Mouse (Mus musculus) forebrain, embryonic 16.5 days (tissue): ENCODE results near the gene Cygb. TPM values are rescaled to one million over a fixed set of nuclear protein-coding genes. Genes with fewer than 3 reads are reported as not detected.

ENCODE experiments used
- ATAC-seq: fragments of 200-750 bp; cut with Nextera tagmentation; 2 replicates; pipeline ENCODE4 v1.8.0; 2017; ENCODE audit warnings: mild to moderate bottlenecking, moderate library complexity
- H3K27ac ChIP-seq: fragments of 300-500 bp; sonication (generic); 2 replicates; pipeline ENCODE4 v1.5.1; 2014; ENCODE audit warnings: low read length, control low read depth
- H3K27me3 ChIP-seq: fragments of 300-500 bp; sonication (generic); replicated peaks from 2 replicates; pipeline ENCODE4 v1.6.1; 2014; ENCODE audit warnings: low read length; ENCODE audit not compliant: control insufficient read depth, insufficient read depth
- H3K36me3 ChIP-seq: fragments of 300-500 bp; sonication (generic); 2 replicates; pipeline ENCODE4 v1.6.1; 2014; ENCODE audit not compliant: control insufficient read depth, insufficient read depth
- H3K4me1 ChIP-seq: fragments of 300-500 bp; sonication (generic); replicated peaks from 2 replicates; pipeline ENCODE4 v1.6.1; 2014; ENCODE audit warnings: low read length; ENCODE audit not compliant: control insufficient read depth, insufficient read depth
- H3K4me2 ChIP-seq: fragments of 300-500 bp; sonication (generic); 2 replicates; pipeline ENCODE4 v1.6.1; 2014; ENCODE audit warnings: mild to moderate bottlenecking, low read length, control low read depth
- H3K4me3 ChIP-seq: fragments of 300-500 bp; sonication (generic); replicated peaks from 2 replicates; pipeline ENCODE4 v1.5.1; 2014; ENCODE audit warnings: mild to moderate bottlenecking, low read length, control low read depth
- H3K9ac ChIP-seq: fragments of 300-500 bp; sonication (generic); replicated peaks from 2 replicates; pipeline ENCODE4 v1.6.1; 2014; ENCODE audit warnings: low read depth, low read length, control low read depth
- H3K9me3 ChIP-seq: fragments of 300-500 bp; sonication (generic); 2 replicates; pipeline ENCODE4 v1.6.1; 2016; ENCODE audit warnings: low read length; ENCODE audit not compliant: control insufficient read depth
- WGBS: fragments of 180-500 bp; shearing (Covaris S2); extraction: QIAGEN DNeasy Blood & Tissue Kit; methylation state at CpG from one replicate; pipeline ENCODE4 v1.1.7; 2014; 5-methylcytosine and 5-hydroxymethylcytosine counted together
- polyA plus RNA-seq: library from polyadenylated mRNA; unstranded; fragments of >200 nt; fragmentation: Nextera tagmentation; extraction: Ambion mirVana; gene quantifications from 2 replicates; pipeline ENCODE4 v1.2.1, GENCODE M21; 2015

The Cygb gene
- polyA plus RNA-seq, 1 experiment from 2014 or later = 16.6 TPM

DNA sequence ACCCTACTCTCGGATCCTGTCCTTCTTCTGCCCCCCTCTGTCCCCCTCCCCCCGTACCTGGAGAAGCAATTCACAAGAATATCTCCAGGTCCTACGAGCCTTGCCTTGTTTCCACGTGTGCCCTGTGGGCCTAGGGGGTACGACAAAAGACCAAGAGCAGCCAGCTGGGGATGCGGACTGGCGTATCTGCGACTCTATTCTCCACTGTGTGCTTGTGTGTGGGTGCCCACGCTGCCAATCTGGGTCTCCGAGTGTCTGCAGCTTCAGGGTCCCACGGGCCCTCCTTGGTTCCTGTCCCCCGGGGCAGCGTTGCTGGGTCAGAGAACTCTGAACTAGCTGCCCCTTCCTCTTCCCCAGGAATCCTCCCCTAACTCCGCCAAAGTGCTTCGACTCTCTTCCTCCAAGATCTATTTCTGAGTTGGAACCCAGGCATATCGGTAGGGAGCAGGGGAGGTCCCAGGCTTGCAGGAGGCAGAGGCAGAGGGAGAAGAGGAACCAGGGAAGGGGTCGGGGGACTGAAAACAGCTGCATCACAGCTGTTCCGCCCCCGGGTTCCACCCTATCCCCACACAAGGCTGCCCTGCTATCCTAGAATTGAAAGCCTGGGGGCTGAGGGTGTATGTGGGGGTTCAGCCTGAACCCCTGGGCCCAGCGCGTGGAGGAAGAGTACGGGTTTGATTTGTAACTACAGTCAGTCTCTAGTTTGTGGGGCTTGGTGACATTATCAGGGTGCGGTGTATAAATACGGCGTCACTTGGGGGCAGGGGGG, 1.6 kb downstream of the Cygb start:
- peak overlapping the region; percentile 81 for H3K4me2 ChIP-seq
- H3K27ac ChIP-seq = no peak overlapping the region
- H3K36me3 ChIP-seq = no peaks in the 10 kb centered on the region
- H3K27me3 ChIP-seq = no peaks in the 10 kb centered on the region
- peak overlapping the region; percentile 71 for H3K9ac ChIP-seq
- no peaks in the 10 kb centered on the region for H3K9me3 ChIP-seq
- WGBS = 65% methylated on average over 25 of the region's 25 CpGs
- H3K4me3 ChIP-seq = peak overlapping the region; percentile 51
- H3K4me1 ChIP-seq = peaks cover 33% of the 10 kb centered on the region
- ATAC-seq = no peak

DNA sequence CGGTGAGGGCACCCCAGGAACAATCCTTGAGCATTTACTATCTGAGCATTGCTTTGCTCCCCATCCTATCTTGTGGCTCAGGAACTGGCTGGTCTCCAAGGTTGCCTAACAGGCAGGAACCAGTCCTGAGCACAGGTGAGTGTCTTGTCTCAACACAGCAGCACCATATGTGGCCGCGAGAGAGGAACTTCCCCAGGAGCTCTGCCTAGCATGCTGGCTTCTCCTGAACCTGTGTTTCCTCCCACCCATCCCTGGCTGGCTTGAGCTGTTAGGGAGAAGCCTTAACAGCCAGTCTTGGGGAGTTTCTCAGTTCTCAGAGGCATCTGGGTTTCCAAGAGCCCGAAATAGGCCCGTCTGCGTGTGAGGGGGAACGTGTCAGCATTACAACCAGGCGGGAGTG, 2.8 kb downstream of the Cygb start:
- Histone ChIP-seq H3K4me2 (no peak overlapping the region), H3K9me3 (no peaks in the 10 kb centered on the region), H3K36me3 (no peaks in the 10 kb centered on the region), H3K4me3 (no peak overlapping the region), H3K27me3 (no peaks in the 10 kb centered on the region), H3K4me1 (peaks cover 23% of the 10 kb centered on the region), H3K9ac (peak overlapping the region; percentile 20; the same call in 1 of the 2 replicates), H3K27ac (no peak overlapping the region)
- ATAC-seq = no peak
- WGBS = 69% methylated on average over 8 of the region's 8 CpGs

DNA sequence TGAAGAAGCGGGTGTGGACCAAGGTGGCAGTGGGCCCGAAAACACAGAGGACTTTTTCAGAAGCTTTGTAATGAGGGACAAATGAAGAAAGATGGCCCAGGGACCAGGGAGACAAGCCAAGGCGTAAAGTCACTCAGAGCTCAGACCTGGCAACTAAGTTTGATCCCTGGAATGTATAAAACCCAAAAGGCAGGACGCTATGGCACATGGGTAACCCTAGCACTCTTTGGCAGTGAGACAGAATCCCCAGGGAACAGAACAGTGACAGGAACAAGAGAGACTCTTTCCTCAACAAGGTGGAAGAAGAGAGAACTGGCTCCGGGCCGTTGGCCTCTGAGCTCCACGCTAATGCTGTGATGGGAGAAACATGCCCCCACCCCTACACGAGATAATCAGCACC, 3.3 kb downstream of the Cygb start:
- no peaks in the 10 kb centered on the region for H3K9me3 ChIP-seq
- no peak overlapping the region for H3K4me3 ChIP-seq
- H3K27ac ChIP-seq = no peak overlapping the region
- 85% methylated on average over 8 of the region's 8 CpGs for WGBS
- no peak for ATAC-seq
- no peaks in the 10 kb centered on the region for H3K36me3 ChIP-seq
- H3K27me3 ChIP-seq = no peaks in the 10 kb centered on the region
- H3K4me1 ChIP-seq = peaks cover 19% of the 10 kb centered on the region
- H3K9ac ChIP-seq = peak overlapping the region; percentile 20; the same call in 1 of the 2 replicates
- H3K4me2 ChIP-seq = no peak overlapping the region

- 88% methylated on average over 13 of the region's 13 CpGs for WGBS
- ATAC-seq = no peak
- no peaks in the 10 kb centered on the region for H3K9me3 ChIP-seq
- H3K27me3 ChIP-seq = no peaks in the 10 kb centered on the region
- H3K27ac ChIP-seq = no peak overlapping the region
- H3K4me3 ChIP-seq = no peak overlapping the region
- H3K36me3 ChIP-seq = no peaks in the 10 kb centered on the region
- no peak overlapping the region for H3K9ac ChIP-seq
- no peak overlapping the region for H3K4me2 ChIP-seq
- H3K4me1 ChIP-seq = peaks cover 19% of the 10 kb centered on the region
Measured at GRCm38 (mm10) chr11:116649711-116650337, 4.3 kb downstream of the Cygb start.

DNA sequence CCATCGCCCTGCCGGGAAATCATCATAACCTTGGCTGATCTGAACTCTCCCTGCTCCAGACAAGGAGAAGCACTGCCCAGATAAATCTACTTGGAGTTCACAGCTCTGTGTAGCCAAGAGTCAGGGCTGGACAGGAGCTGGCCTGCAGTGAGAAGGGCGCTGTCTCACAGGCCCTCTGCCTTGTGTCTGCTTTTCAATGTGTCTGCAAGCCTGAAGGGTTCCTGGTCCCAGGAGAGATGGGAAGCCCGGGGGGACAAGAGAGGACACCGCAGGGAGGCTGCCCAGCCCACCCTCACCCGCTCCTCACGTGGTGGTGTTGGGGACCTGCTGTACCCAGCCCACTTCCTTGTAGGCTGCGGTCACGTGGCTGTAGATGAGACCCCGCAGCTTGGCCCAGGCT, 5.1 kb downstream of the Cygb start:
- Histone ChIP-seq H3K9ac (no peak overlapping the region), H3K4me3 (no peak overlapping the region), H3K9me3 (no peaks in the 10 kb centered on the region), H3K4me2 (no peak overlapping the region), H3K27me3 (no peaks in the 10 kb centered on the region), H3K4me1 (peaks cover 21% of the 10 kb centered on the region), H3K36me3 (no peaks in the 10 kb centered on the region), H3K27ac (no peak overlapping the region)
- ATAC-seq = no peak
- 74% methylated on average over 10 of the region's 10 CpGs for WGBS

DNA sequence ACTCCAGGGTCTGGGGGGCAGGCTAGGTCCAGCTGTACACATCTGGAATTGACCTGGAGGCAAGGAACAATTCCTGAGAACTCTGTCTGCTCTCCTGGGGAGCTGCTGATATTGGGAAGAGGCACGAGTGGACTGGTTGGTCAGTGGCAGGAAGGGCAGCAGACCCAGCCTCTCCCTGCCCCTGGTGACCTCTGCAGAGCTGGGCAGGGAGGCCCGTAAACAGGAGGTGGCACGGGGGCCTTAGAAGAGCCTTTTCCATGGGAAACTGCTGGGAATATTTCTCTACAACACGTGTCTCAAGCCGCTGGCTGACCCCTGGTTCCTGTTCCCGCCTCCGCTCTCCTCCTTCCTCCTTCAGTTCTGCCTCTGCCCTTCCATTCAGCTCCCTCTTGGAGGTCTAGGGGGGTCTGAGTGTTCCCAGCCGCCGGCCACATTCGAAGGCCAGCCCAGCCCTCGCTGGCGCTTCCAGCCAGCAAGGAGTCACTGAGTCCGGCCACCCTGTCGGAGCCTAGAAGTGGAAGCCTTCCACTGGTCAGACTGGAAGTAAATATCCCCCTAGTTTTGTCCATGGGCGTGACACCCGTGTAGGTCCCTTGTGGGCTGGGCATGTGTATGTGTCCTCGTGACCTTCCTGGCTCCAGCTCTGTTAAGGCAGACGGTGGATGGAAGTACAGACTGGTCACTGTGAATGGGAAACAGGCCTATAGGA, 5.7 kb downstream of the Cygb start:
- no peak overlapping the region for H3K4me2 ChIP-seq
- H3K27me3 ChIP-seq = no peaks in the 10 kb centered on the region
- 68% methylated on average over 18 of the region's 18 CpGs for WGBS
- no peak overlapping the region for H3K27ac ChIP-seq
- no peak overlapping the region for H3K9ac ChIP-seq
- no peak for ATAC-seq
- no peak overlapping the region for H3K4me3 ChIP-seq
- peaks cover 25% of the 10 kb centered on the region for H3K4me1 ChIP-seq
- no peaks in the 10 kb centered on the region for H3K36me3 ChIP-seq
- H3K9me3 ChIP-seq = no peaks in the 10 kb centered on the region

DNA sequence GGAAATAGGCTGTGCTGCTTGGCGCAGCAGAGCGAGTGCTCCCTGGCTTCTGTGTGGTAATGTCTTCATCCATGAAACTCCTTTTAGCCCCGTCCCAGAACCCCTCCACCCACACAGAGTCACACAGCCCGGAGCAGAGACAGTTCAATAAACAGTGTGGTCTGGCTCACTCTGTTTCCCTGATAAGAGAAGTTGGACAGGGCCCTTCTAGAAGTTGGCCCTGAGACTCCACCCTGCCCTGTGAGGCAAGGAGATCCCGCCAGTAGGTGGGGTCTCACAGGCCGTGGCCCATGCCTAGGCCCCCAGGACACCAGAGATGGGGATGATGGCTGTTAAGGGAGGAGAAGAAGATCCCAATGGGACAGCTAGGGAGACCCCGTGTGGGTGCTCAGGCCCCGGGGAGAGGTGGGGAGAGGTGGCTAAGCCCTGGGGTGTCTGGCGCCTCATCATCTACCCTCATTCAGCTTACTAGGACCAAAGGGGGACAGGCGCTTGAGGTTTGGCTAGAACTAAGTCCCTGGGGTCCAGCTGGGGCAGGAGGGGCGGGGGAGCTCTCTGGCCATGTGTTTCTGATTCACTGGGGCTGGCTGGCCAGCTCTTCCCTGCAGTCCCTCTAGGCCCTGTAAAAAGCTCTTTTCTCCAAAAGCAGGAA, 6.6 kb downstream of the Cygb start:
- no peak for ATAC-seq
- Histone ChIP-seq H3K4me3 (no peak overlapping the region), H3K4me2 (no peak overlapping the region), H3K27ac (no peak overlapping the region), H3K9ac (no peak overlapping the region), H3K4me1 (peaks cover 17% of the 10 kb centered on the region), H3K9me3 (no peaks in the 10 kb centered on the region), H3K27me3 (no peaks in the 10 kb centered on the region), H3K36me3 (no peaks in the 10 kb centered on the region)
- WGBS = 68% methylated on average over 11 of the region's 11 CpGs

GRCm38 (mm10) chr11:116646771-116647170, 7.3 kb downstream of the Cygb start:
- WGBS = 90% methylated on average over 7 of the region's 7 CpGs
- Histone ChIP-seq H3K4me1 (peaks cover 17% of the 10 kb centered on the region), H3K4me3 (no peak overlapping the region), H3K9me3 (no peaks in the 10 kb centered on the region), H3K27me3 (no peaks in the 10 kb centered on the region), H3K9ac (no peak overlapping the region), H3K36me3 (no peaks in the 10 kb centered on the region), H3K4me2 (no peak overlapping the region), H3K27ac (no peak overlapping the region)
- no peak for ATAC-seq

DNA sequence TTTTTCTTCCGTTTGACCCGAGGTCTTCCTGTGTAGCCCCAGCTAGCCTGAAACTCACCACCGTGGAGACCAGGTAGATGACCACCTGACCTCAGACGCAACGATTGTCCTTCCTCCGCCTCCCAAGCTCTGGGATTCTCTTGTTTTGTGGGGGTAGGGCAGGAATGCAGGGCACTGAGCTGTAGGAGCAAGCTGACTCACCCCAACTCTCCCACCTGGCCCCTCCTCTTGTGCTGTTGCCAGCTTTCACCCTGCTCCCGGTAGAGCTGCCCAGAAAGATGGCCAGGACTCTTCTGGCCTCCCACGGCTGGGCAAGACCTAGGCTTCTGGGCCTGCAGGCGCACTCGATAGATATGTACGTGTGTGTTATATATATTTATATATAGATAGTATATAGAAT, 8.0 kb downstream of the Cygb start:
- whole genome bisulfite sequencing = 63% methylated on average over 11 of the region's 11 CpGs
- H3K9ac ChIP-seq = no peak overlapping the region
- H3K27me3 ChIP-seq = no peaks in the 10 kb centered on the region
- no peak overlapping the region for H3K4me3 ChIP-seq
- no peaks in the 10 kb centered on the region for H3K36me3 ChIP-seq
- H3K4me2 ChIP-seq = no peak overlapping the region
- ATAC-seq = no peak
- no peak overlapping the region for H3K27ac ChIP-seq
- H3K4me1 ChIP-seq = peaks cover 13% of the 10 kb centered on the region
- no peaks in the 10 kb centered on the region for H3K9me3 ChIP-seq
